Mouse (Mus musculus) intestine, embryonic 16.5 days (tissue): Measurements from ENCODE around the gene Syngap1. TPM values are rescaled to one million over a fixed set of nuclear protein-coding genes. Genes with fewer than 3 reads are reported as not detected.
A peak's percentile ranks its signal among the peaks of the same experiment; 100 is the strongest.

Experiments used
- ATAC-seq: fragments of 200-750 bp; cut with Nextera tagmentation; 2 replicates; pipeline ENCODE4 v1.8.0; 2017; ENCODE audit warnings: moderate TSS enrichment, moderate library complexity
- H3K27ac ChIP-seq: fragments of 300-500 bp; sonication (generic); 2 replicates; pipeline ENCODE4 v1.5.1; 2014; ENCODE audit warnings: mild to moderate bottlenecking, low read length
- H3K27me3 ChIP-seq: fragments of 300-500 bp; sonication (generic); replicated peaks from 2 replicates; pipeline ENCODE4 v1.6.1; 2014; ENCODE audit warnings: low read length, control low read depth, mixed read lengths; ENCODE audit not compliant: control insufficient read depth, insufficient read depth
- H3K36me3 ChIP-seq: fragments of 300-500 bp; sonication (generic); 2 replicates; pipeline ENCODE4 v1.6.1; 2014; ENCODE audit warnings: low read length, control low read depth; ENCODE audit not compliant: control insufficient read depth, insufficient read depth
- H3K4me1 ChIP-seq: fragments of 300-500 bp; sonication (generic); 2 replicates; pipeline ENCODE4 v1.6.1; 2014; ENCODE audit warnings: low read length, control low read depth, mixed read lengths; ENCODE audit not compliant: control insufficient read depth, insufficient read depth
- H3K4me2 ChIP-seq: fragments of 300-500 bp; sonication (generic); 2 replicates; pipeline ENCODE4 v1.6.1; 2014; ENCODE audit warnings: low read depth, low read length, control low read depth
- H3K4me3 ChIP-seq: fragments of 300-500 bp; sonication (generic); 2 replicates; pipeline ENCODE4 v1.5.1; 2014; ENCODE audit warnings: mild to moderate bottlenecking, low read length
- H3K9ac ChIP-seq: fragments of 300-500 bp; sonication (generic); 2 replicates; pipeline ENCODE4 v1.6.1; 2014; ENCODE audit warnings: low read depth, low read length
- H3K9me3 ChIP-seq: fragments of 300-500 bp; sonication (generic); 2 replicates; pipeline ENCODE4 v1.6.1; 2016; ENCODE audit warnings: low read length, control low read depth; ENCODE audit not compliant: control insufficient read depth
- WGBS: fragments of 180-500 bp; shearing (Covaris S2); extraction: QIAGEN DNeasy Blood & Tissue Kit; methylation state at CpG from one replicate; pipeline ENCODE4 v1.1.7; 2014; 5-methylcytosine and 5-hydroxymethylcytosine counted together
- polyA plus RNA-seq: library from polyadenylated mRNA; unstranded; fragments of >200 nt; fragmentation: Nextera tagmentation; extraction: Ambion mirVana; gene quantifications from 2 replicates; pipeline ENCODE4 v1.2.1, GENCODE M21; 2015

Gene Syngap1
- polyA plus RNA-seq, 1 experiment from 2014 or later, result 0.66 TPM

GRCm38 (mm10) chr17:26995562-26995961 is 54.5 kb downstream of the Syngap1 start:
- ATAC-seq, result 0 out of 2 replicates have a peak, but pooled peaks have one; percentile 34
- WGBS, result 73% methylated on average over 8 of the region's 8 CpGs
- no peaks in the 10 kb centered on the region for H3K27me3 ChIP-seq
- no peak overlapping the region for H3K4me3 ChIP-seq
- no peaks in the 10 kb centered on the region for H3K9me3 ChIP-seq
- no peak overlapping the region for H3K4me2 ChIP-seq
- H3K36me3 ChIP-seq, result no peaks in the 10 kb centered on the region
- peaks cover 4% of the 10 kb centered on the region; the same call in 1 of the 2 replicates for H3K4me1 ChIP-seq
- H3K9ac ChIP-seq, result no peak overlapping the region
- no peak overlapping the region; the same call in 1 of the 2 replicates for H3K27ac ChIP-seq

- Histone ChIP-seq H3K4me2 (no peak overlapping the region), H3K27me3 (no peaks in the 10 kb centered on the region), H3K4me3 (no peak overlapping the region), H3K27ac (no peak overlapping the region), H3K9ac (no peak overlapping the region), H3K36me3 (no peaks in the 10 kb centered on the region), H3K4me1 (peaks cover 4% of the 10 kb centered on the region; the same call in 1 of the 2 replicates), H3K9me3 (no peaks in the 10 kb centered on the region)
- 75% methylated on average over 4 of the region's 4 CpGs for WGBS
- no peak for ATAC-seq
Measured at GRCm38 (mm10) chr17:26997661-26998060, 56.6 kb downstream of the Syngap1 start.

GRCm38 (mm10) chr17:26998283-26998682 is 57.2 kb downstream of the Syngap1 start:
- no peak for ATAC-seq
- H3K4me1 ChIP-seq, result peaks cover 4% of the 10 kb centered on the region; the same call in 1 of the 2 replicates
- no peaks in the 10 kb centered on the region for H3K9me3 ChIP-seq
- H3K9ac ChIP-seq, result no peak overlapping the region
- no peak overlapping the region for H3K4me2 ChIP-seq
- H3K27ac ChIP-seq, result no peak overlapping the region
- no peaks in the 10 kb centered on the region for H3K36me3 ChIP-seq
- WGBS, result 80% methylated on average over 15 of the region's 15 CpGs
- no peaks in the 10 kb centered on the region for H3K27me3 ChIP-seq
- no peak overlapping the region for H3K4me3 ChIP-seq

GRCm38 (mm10) chr17:26999996-27000395 is 58.9 kb downstream of the Syngap1 start:
- WGBS, result 67% methylated on average over 12 of the region's 12 CpGs
- H3K9ac ChIP-seq, result no peak overlapping the region
- no peaks in the 10 kb centered on the region for H3K9me3 ChIP-seq
- no peak overlapping the region for H3K27ac ChIP-seq
- H3K36me3 ChIP-seq, result no peaks in the 10 kb centered on the region
- no peak overlapping the region for H3K4me3 ChIP-seq
- no peaks in the 10 kb centered on the region for H3K27me3 ChIP-seq
- ATAC-seq, result no peak
- H3K4me2 ChIP-seq, result no peak overlapping the region
- no peaks in the 10 kb centered on the region; the same call in 1 of the 2 replicates for H3K4me1 ChIP-seq

- Histone ChIP-seq H3K9me3 (no peaks in the 10 kb centered on the region), H3K36me3 (no peaks in the 10 kb centered on the region), H3K4me1 (no peaks in the 10 kb centered on the region), H3K4me3 (no peak overlapping the region), H3K4me2 (no peak overlapping the region), H3K27ac (no peak overlapping the region), H3K27me3 (no peaks in the 10 kb centered on the region), H3K9ac (no peak overlapping the region)
- no peak for ATAC-seq
- 76% methylated on average over 7 of the region's 7 CpGs for WGBS
Measured at GRCm38 (mm10) chr17:27001151-27001550, 60.1 kb downstream of the Syngap1 start.

GRCm38 (mm10) chr17:27001889-27002288 is 60.8 kb downstream of the Syngap1 start:
- Histone ChIP-seq H3K9me3 (no peaks in the 10 kb centered on the region), H3K36me3 (no peaks in the 10 kb centered on the region), H3K27me3 (no peaks in the 10 kb centered on the region), H3K9ac (no peak overlapping the region), H3K4me3 (no peak overlapping the region), H3K27ac (no peak overlapping the region), H3K4me1 (no peaks in the 10 kb centered on the region), H3K4me2 (no peak overlapping the region)
- ATAC-seq, result no peak
- 50% methylated on average over 6 of the region's 6 CpGs for WGBS

- no peaks in the 10 kb centered on the region for H3K4me1 ChIP-seq
- no peaks in the 10 kb centered on the region for H3K36me3 ChIP-seq
- no peaks in the 10 kb centered on the region for H3K9me3 ChIP-seq
- H3K4me2 ChIP-seq, result no peak overlapping the region
- H3K27me3 ChIP-seq, result no peaks in the 10 kb centered on the region
- H3K9ac ChIP-seq, result no peak overlapping the region
- ATAC-seq, result no peak
- H3K4me3 ChIP-seq, result no peak overlapping the region
- 39% methylated on average over 9 of the region's 9 CpGs for WGBS
- H3K27ac ChIP-seq, result no peak overlapping the region
Measured at GRCm38 (mm10) chr17:27004431-27004830, 63.4 kb downstream of the Syngap1 start.

- no peaks in the 10 kb centered on the region for H3K9me3 ChIP-seq
- no peak overlapping the region for H3K4me3 ChIP-seq
- no peak overlapping the region for H3K27ac ChIP-seq
- no peak overlapping the region for H3K9ac ChIP-seq
- no peak overlapping the region for H3K4me2 ChIP-seq
- H3K4me1 ChIP-seq, result no peaks in the 10 kb centered on the region
- H3K36me3 ChIP-seq, result no peaks in the 10 kb centered on the region
- no peaks in the 10 kb centered on the region for H3K27me3 ChIP-seq
- 40% methylated on average over 19 of the region's 19 CpGs for WGBS
- no peak for ATAC-seq
Measured at GRCm38 (mm10) chr17:27004903-27005485, 63.9 kb downstream of the Syngap1 start.

- Histone ChIP-seq H3K4me3 (no peak overlapping the region), H3K36me3 (no peaks in the 10 kb centered on the region), H3K4me1 (no peaks in the 10 kb centered on the region), H3K27me3 (no peaks in the 10 kb centered on the region), H3K9ac (no peak overlapping the region), H3K27ac (no peak overlapping the region), H3K4me2 (no peak overlapping the region), H3K9me3 (no peaks in the 10 kb centered on the region)
- WGBS, result 56% methylated on average over 11 of the region's 11 CpGs
- no peak for ATAC-seq
Measured at GRCm38 (mm10) chr17:27005644-27006043, 64.6 kb downstream of the Syngap1 start.

- no peaks in the 10 kb centered on the region for H3K36me3 ChIP-seq
- H3K27me3 ChIP-seq, result no peaks in the 10 kb centered on the region
- no peak overlapping the region for H3K4me3 ChIP-seq
- H3K27ac ChIP-seq, result peak overlapping the region; percentile 52
- no peak overlapping the region for H3K4me2 ChIP-seq
- no peaks in the 10 kb centered on the region for H3K9me3 ChIP-seq
- no peaks in the 10 kb centered on the region for H3K4me1 ChIP-seq
- 45% methylated on average over 2 of the region's 2 CpGs for WGBS
- peak; percentile 87 for ATAC-seq
- H3K9ac ChIP-seq, result no peak overlapping the region
Measured at GRCm38 (mm10) chr17:27008277-27008676, 67.2 kb downstream of the Syngap1 start.
